Mouse (Mus musculus): ENCODE measurements around the gene Hcn1. TPM values are rescaled to one million over a fixed set of nuclear protein-coding genes. Genes with fewer than 3 reads are reported as not detected.

Gene Hcn1
- polyA plus RNA-seq, 2 experiments = 0.06 to 0.21 TPM

DNA sequence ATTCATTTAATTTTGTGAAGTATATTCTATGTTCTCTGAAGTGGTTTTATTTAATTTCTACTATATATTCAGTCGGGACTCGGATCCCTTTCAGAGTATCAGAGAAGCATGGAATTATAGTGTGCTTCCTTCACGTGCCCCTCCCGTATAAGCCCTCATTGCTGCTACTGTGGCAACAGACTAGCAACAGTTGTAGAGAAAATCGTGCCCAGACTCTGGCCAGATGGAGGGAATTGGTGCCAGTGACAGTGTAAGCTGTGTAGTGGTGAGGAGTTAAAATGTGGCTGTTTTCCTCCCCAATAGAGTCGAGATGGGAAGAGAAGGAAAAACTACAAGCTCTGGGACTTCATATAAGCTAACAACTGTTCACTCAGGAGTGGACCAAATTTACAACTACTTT lies 163.4 kb downstream of the Hcn1 start:
- 76% methylated on average over 6 of the region's 6 CpGs for WGBS

GRCm38 (mm10) chr13:117785376-117785775 lies 183.3 kb downstream of the Hcn1 start:
- ATAC-seq (ENCODE audit: low FRiP score, low read depth) (no peak), DNase-seq (ENCODE audit: low spot score) (no peak)
- Histone ChIP-seq H3K9me3 (ENCODE audit: control insufficient read depth, low read length) (no peaks in the 10 kb centered on the region), H3K4me2 (replicated peaks; ENCODE audit: low read depth, low read length, severe bottlenecking) (no peak overlapping the region), H3K36me3 (ENCODE audit: control insufficient read depth, insufficient read depth, low read length) (no peaks in the 10 kb centered on the region), H3K4me1 (ENCODE audit: control insufficient read depth, insufficient read depth, low read length) (no peaks in the 10 kb centered on the region), H3K4me3 (replicated peaks; ENCODE audit: low read length) (no peak overlapping the region), H3K27ac (replicated peaks; ENCODE audit: low read depth, low read length) (no peak overlapping the region), H3K9ac (ENCODE audit: low read depth, low read length, severe bottlenecking) (no peak overlapping the region), H3K27me3 (ENCODE audit: control insufficient read depth, insufficient read depth, low read length) (no peaks in the 10 kb centered on the region)
- no peak for TF ChIP-seq POLR2A (IDR thresholded peaks at IDR 0.05; ENCODE audit: borderline replicate concordance, extremely low read depth, insufficient read depth, insufficient read length)
- WGBS = 77% methylated on average over 2 of the region's 2 CpGs

More for the DNA sequence above, 163.4 kb downstream of the Hcn1 start:
- ATAC-seq (ENCODE audit: low FRiP score, low read depth) (no peak), DNase-seq (ENCODE audit: low spot score) (no peak)
- H3K9ac ChIP-seq (ENCODE audit: low read depth, low read length, severe bottlenecking) = no peak overlapping the region
- no peaks in the 10 kb centered on the region for H3K4me1 ChIP-seq (ENCODE audit: control insufficient read depth, insufficient read depth, low read length)
- no peaks in the 10 kb centered on the region for H3K27me3 ChIP-seq (ENCODE audit: control insufficient read depth, insufficient read depth, low read length)
- no peak overlapping the region for H3K27ac ChIP-seq (replicated peaks; ENCODE audit: low read depth, low read length)
- H3K4me3 ChIP-seq (replicated peaks; ENCODE audit: low read length) = no peak overlapping the region
- no peaks in the 10 kb centered on the region for H3K36me3 ChIP-seq (ENCODE audit: control insufficient read depth, insufficient read depth, low read length)
- H3K9me3 ChIP-seq (ENCODE audit: control insufficient read depth, low read length) = no peaks in the 10 kb centered on the region
- TF ChIP-seq POLR2A (IDR thresholded peaks at IDR 0.05; ENCODE audit: borderline replicate concordance, extremely low read depth, insufficient read depth, insufficient read length) = no peak
- H3K4me2 ChIP-seq (replicated peaks; ENCODE audit: low read depth, low read length, severe bottlenecking) = no peak overlapping the region

GRCm38 (mm10) chr13:117792861-117793260 lies 190.7 kb downstream of the Hcn1 start:
- no peak overlapping the region for H3K4me3 ChIP-seq (replicated peaks; ENCODE audit: low read length)
- H3K4me1 ChIP-seq (ENCODE audit: control insufficient read depth, insufficient read depth, low read length) = no peaks in the 10 kb centered on the region
- H3K9me3 ChIP-seq (ENCODE audit: control insufficient read depth, low read length) = no peaks in the 10 kb centered on the region
- no peak overlapping the region for H3K27ac ChIP-seq (replicated peaks; ENCODE audit: low read depth, low read length)
- ATAC-seq (ENCODE audit: low FRiP score, low read depth) = no peak
- TF ChIP-seq POLR2A (IDR thresholded peaks at IDR 0.05; ENCODE audit: borderline replicate concordance, extremely low read depth, insufficient read depth, insufficient read length) = no peak
- no peak for DNase-seq (ENCODE audit: low spot score)
- WGBS = 55% methylated on average over 1 of the region's 1 CpGs
- no peak overlapping the region for H3K4me2 ChIP-seq (replicated peaks; ENCODE audit: low read depth, low read length, severe bottlenecking)
- no peaks in the 10 kb centered on the region for H3K36me3 ChIP-seq (ENCODE audit: control insufficient read depth, insufficient read depth, low read length)
- H3K9ac ChIP-seq (ENCODE audit: low read depth, low read length, severe bottlenecking) = no peak overlapping the region
- H3K27me3 ChIP-seq (ENCODE audit: control insufficient read depth, insufficient read depth, low read length) = no peaks in the 10 kb centered on the region

- ATAC-seq (ENCODE audit: low FRiP score, low read depth) = no peak
- Histone ChIP-seq H3K4me2 (replicated peaks; ENCODE audit: low read depth, low read length, severe bottlenecking) (no peak overlapping the region), H3K27me3 (ENCODE audit: control insufficient read depth, insufficient read depth, low read length) (no peaks in the 10 kb centered on the region), H3K27ac (replicated peaks; ENCODE audit: low read depth, low read length) (no peak overlapping the region), H3K9ac (ENCODE audit: low read depth, low read length, severe bottlenecking) (no peak overlapping the region), H3K4me1 (ENCODE audit: control insufficient read depth, insufficient read depth, low read length) (no peaks in the 10 kb centered on the region), H3K9me3 (ENCODE audit: control insufficient read depth, low read length) (no peaks in the 10 kb centered on the region), H3K4me3 (replicated peaks; ENCODE audit: low read length) (no peak overlapping the region), H3K36me3 (ENCODE audit: control insufficient read depth, insufficient read depth, low read length) (no peaks in the 10 kb centered on the region)
- no peak for TF ChIP-seq POLR2A (IDR thresholded peaks at IDR 0.05; ENCODE audit: borderline replicate concordance, extremely low read depth, insufficient read depth, insufficient read length)
- DNase-seq (ENCODE audit: low spot score) = no peak
Measured at GRCm38 (mm10) chr13:117801061-117801460, 198.9 kb downstream of the Hcn1 start.

DNA sequence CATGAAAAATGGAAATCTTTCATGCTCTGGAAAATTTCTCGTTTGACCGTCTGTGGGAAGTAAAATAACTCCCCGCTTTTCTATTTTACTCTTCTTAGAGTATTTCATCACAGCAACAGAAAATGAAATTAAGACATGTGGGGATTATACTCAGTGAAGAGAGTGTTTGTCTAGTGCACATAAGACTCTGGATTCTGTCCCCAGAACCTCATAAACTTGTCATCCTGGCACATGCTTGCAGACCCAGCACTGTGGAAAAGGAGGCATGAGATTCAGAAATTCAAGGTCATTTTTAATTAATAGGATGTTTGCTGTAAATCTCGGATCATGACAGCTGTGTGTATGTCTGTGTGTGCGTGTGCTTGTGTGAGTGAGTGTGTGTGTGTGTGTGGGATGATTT lies 225.5 kb downstream of the Hcn1 start:
- Histone ChIP-seq H3K9me3 (ENCODE audit: control insufficient read depth, low read length) (no peaks in the 10 kb centered on the region), H3K27me3 (ENCODE audit: control insufficient read depth, insufficient read depth, low read length) (no peaks in the 10 kb centered on the region), H3K27ac (replicated peaks; ENCODE audit: low read depth, low read length) (no peak overlapping the region), H3K4me3 (replicated peaks; ENCODE audit: low read length) (no peak overlapping the region), H3K9ac (ENCODE audit: low read depth, low read length, severe bottlenecking) (no peak overlapping the region), H3K4me2 (replicated peaks; ENCODE audit: low read depth, low read length, severe bottlenecking) (no peak overlapping the region), H3K36me3 (ENCODE audit: control insufficient read depth, insufficient read depth, low read length) (no peaks in the 10 kb centered on the region), H3K4me1 (ENCODE audit: control insufficient read depth, insufficient read depth, low read length) (no peaks in the 10 kb centered on the region)
- no peak for ATAC-seq (ENCODE audit: low FRiP score, low read depth)
- 61% methylated on average over 5 of the region's 5 CpGs for WGBS
- peak; percentile 22 for DNase-seq (ENCODE audit: low spot score)
- no peak for TF ChIP-seq POLR2A (IDR thresholded peaks at IDR 0.05; ENCODE audit: borderline replicate concordance, extremely low read depth, insufficient read depth, insufficient read length)

DNA sequence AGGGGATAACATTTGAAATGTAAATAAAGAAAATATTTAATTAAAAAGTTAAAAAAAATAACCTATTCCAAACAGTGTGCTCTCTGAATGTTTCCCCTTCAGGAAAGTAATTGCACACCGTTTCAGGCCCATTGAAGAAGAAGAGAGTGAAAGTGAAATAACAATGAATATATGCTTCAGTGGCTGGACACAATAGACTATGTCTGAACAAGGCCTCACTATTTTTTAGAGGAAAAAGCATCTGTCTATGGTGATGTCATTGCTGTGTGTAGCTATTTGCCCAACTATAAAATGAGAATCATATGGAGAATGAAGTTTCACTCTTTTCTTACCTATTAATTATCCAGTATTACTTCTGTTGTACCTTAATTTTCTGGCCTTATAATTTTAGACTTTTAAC lies 234.5 kb downstream of the Hcn1 start:
- 81% methylated on average over 1 of the region's 1 CpGs for WGBS
- no peak for ATAC-seq (ENCODE audit: low FRiP score, low read depth)
- no peaks in the 10 kb centered on the region for H3K27me3 ChIP-seq (ENCODE audit: control insufficient read depth, insufficient read depth, low read length)
- no peak overlapping the region for H3K9ac ChIP-seq (ENCODE audit: low read depth, low read length, severe bottlenecking)
- H3K4me2 ChIP-seq (replicated peaks; ENCODE audit: low read depth, low read length, severe bottlenecking) = no peak overlapping the region
- H3K4me1 ChIP-seq (ENCODE audit: control insufficient read depth, insufficient read depth, low read length) = no peaks in the 10 kb centered on the region
- H3K27ac ChIP-seq (replicated peaks; ENCODE audit: low read depth, low read length) = no peak overlapping the region
- no peaks in the 10 kb centered on the region for H3K9me3 ChIP-seq (ENCODE audit: control insufficient read depth, low read length)
- no peak for DNase-seq (ENCODE audit: low spot score)
- no peaks in the 10 kb centered on the region for H3K36me3 ChIP-seq (ENCODE audit: control insufficient read depth, insufficient read depth, low read length)
- no peak overlapping the region for H3K4me3 ChIP-seq (replicated peaks; ENCODE audit: low read length)
- no peak for TF ChIP-seq POLR2A (IDR thresholded peaks at IDR 0.05; ENCODE audit: borderline replicate concordance, extremely low read depth, insufficient read depth, insufficient read length)

All from limb, embryonic 14.5 days (tissue).